Mouse (Mus musculus): ENCODE results near the gene Grk1. TPM values are rescaled to one million over a fixed set of nuclear protein-coding genes. Genes with fewer than 3 reads are reported as not detected.

The Grk1 gene
- polyA plus RNA-seq, 1 experiment from 2014 or later: not detected

Other genes starting within 250 kb of the Grk1 start
- gene Lamp1, start 245.9 kb upstream of the Grk1 start, polyA plus RNA-seq (2014; fragmentation: Nextera tagmentation; extraction: Ambion mirVana): 367 TPM in 2 replicates
- gene Grtp1, start 204.5 kb upstream of the Grk1 start, polyA plus RNA-seq (2014; fragmentation: Nextera tagmentation; extraction: Ambion mirVana): 13.6 and 14.5 TPM in 2 replicates
- gene Adprhl1, start 150.9 kb upstream of the Grk1 start, polyA plus RNA-seq (2014; fragmentation: Nextera tagmentation; extraction: Ambion mirVana): 13.9 and 18.1 TPM in 2 replicates
- 27.5 and 28.7 TPM in 2 replicates for gene Dcun1d2, start 117.0 kb upstream of the Grk1 start, polyA plus RNA-seq (2014; fragmentation: Nextera tagmentation; extraction: Ambion mirVana)
- 44.5 and 45.4 TPM in 2 replicates for gene Tmco3, start 116.9 kb upstream of the Grk1 start, polyA plus RNA-seq (2014; fragmentation: Nextera tagmentation; extraction: Ambion mirVana)
- 150 and 168 TPM in 2 replicates for gene Tfdp1, start 66.3 kb upstream of the Grk1 start, polyA plus RNA-seq (2014; fragmentation: Nextera tagmentation; extraction: Ambion mirVana)
- gene Atp4b, start 8.3 kb upstream of the Grk1 start, polyA plus RNA-seq (2014; fragmentation: Nextera tagmentation; extraction: Ambion mirVana): not detected in 2 replicates
- gene Tmem255b, start 30.1 kb downstream of the Grk1 start, polyA plus RNA-seq (2014; fragmentation: Nextera tagmentation; extraction: Ambion mirVana): 1.2 and 1.5 TPM in 2 replicates
- 43.2 and 56.9 TPM in 2 replicates for gene Gas6, start 89.4 kb downstream of the Grk1 start, polyA plus RNA-seq (2014; fragmentation: Nextera tagmentation; extraction: Ambion mirVana)
- gene 1700029H14Rik, start 157.4 kb downstream of the Grk1 start, polyA plus RNA-seq (2014; fragmentation: Nextera tagmentation; extraction: Ambion mirVana): not detected in 2 replicates